Mouse (Mus musculus) stomach, embryonic 14.5 days (tissue): ENCODE results near the gene Slc30a4. TPM values are rescaled to one million over a fixed set of nuclear protein-coding genes. Genes with fewer than 3 reads are reported as not detected.

Experiments used
- ATAC-seq: fragments of 200-750 bp; cut with Nextera tagmentation; 2 replicates; pipeline ENCODE4 v1.8.0; 2017; ENCODE audit warnings: low read depth, moderate TSS enrichment; ENCODE audit not compliant: insufficient number of reproducible peaks, insufficient read depth, low FRiP score
- H3K27ac ChIP-seq: fragments of 300-500 bp; sonication (generic); 2 replicates; pipeline ENCODE4 v1.5.1; 2014; ENCODE audit warnings: mild to moderate bottlenecking, low read length, moderate library complexity, mixed read lengths
- H3K27me3 ChIP-seq: fragments of 300-500 bp; sonication (generic); 2 replicates; pipeline ENCODE4 v1.6.1; 2014; ENCODE audit warnings: low read length, control low read depth, mixed read lengths; ENCODE audit not compliant: control insufficient read depth, insufficient read depth
- H3K36me3 ChIP-seq: fragments of 300-500 bp; sonication (generic); 2 replicates; pipeline ENCODE4 v1.6.1; 2014; ENCODE audit warnings: mild to moderate bottlenecking, control low read depth, low read length, moderate library complexity, mixed read lengths; ENCODE audit not compliant: control insufficient read depth, insufficient read depth
- H3K4me1 ChIP-seq: fragments of 300-500 bp; sonication (generic); 2 replicates; pipeline ENCODE4 v1.6.1; 2014; ENCODE audit warnings: low read length, control low read depth, mixed read lengths; ENCODE audit not compliant: control insufficient read depth, insufficient read depth
- H3K4me2 ChIP-seq: fragments of 300-500 bp; sonication (generic); replicated peaks from 2 replicates; pipeline ENCODE4 v1.6.1; 2014; ENCODE audit warnings: low read depth, low read length, control low read depth
- H3K4me3 ChIP-seq: fragments of 300-500 bp; sonication (generic); 2 replicates; pipeline ENCODE4 v1.5.1; 2014; ENCODE audit warnings: low read depth, low read length, control low read depth
- H3K9ac ChIP-seq: fragments of 300-500 bp; sonication (generic); replicated peaks from 2 replicates; pipeline ENCODE4 v1.6.1; 2014; ENCODE audit warnings: low read depth, mild to moderate bottlenecking, control low read depth, low read length, moderate library complexity, mixed read lengths
- H3K9me3 ChIP-seq: fragments of 300-500 bp; sonication (generic); 2 replicates; pipeline ENCODE4 v1.6.1; 2016; ENCODE audit warnings: low read depth, low read length, control low read depth; ENCODE audit not compliant: control insufficient read depth
- WGBS: fragments of 180-500 bp; shearing (Covaris S2); extraction: QIAGEN DNeasy Blood & Tissue Kit; methylation state at CpG from one replicate; pipeline ENCODE4 v1.1.7; 2014; 5-methylcytosine and 5-hydroxymethylcytosine counted together
- polyA plus RNA-seq: library from polyadenylated mRNA; unstranded; fragments of >200 nt; fragmentation: Nextera tagmentation; extraction: Ambion mirVana; gene quantifications from 2 replicates; pipeline ENCODE4 v1.2.1, GENCODE M21; 2014

The Slc30a4 gene
- polyA plus RNA-seq, 1 experiment from 2014 or later: 13.4 TPM

- no peaks in the 10 kb centered on the region for H3K4me1 ChIP-seq
- 88% methylated on average over 3 of the region's 3 CpGs for WGBS
- no peaks in the 10 kb centered on the region for H3K36me3 ChIP-seq
- no peak overlapping the region for H3K9ac ChIP-seq
- no peak overlapping the region for H3K27ac ChIP-seq
- no peaks in the 10 kb centered on the region for H3K27me3 ChIP-seq
- no peak overlapping the region for H3K4me2 ChIP-seq
- no peaks in the 10 kb centered on the region for H3K9me3 ChIP-seq
- no peak for ATAC-seq
- H3K4me3 ChIP-seq: no peak overlapping the region
These were observed 13.9 kb upstream of the Slc30a4 start for GRCm38 (mm10) chr2:122716301-122716842.

GRCm38 (mm10) chr2:122715148-122715692, 12.8 kb upstream of the Slc30a4 start:
- 73% methylated on average over 5 of the region's 5 CpGs for whole genome bisulfite sequencing
- H3K4me3 ChIP-seq: no peak overlapping the region
- H3K4me2 ChIP-seq: no peak overlapping the region
- H3K27ac ChIP-seq: no peak overlapping the region
- H3K27me3 ChIP-seq: no peaks in the 10 kb centered on the region
- H3K4me1 ChIP-seq: no peaks in the 10 kb centered on the region
- H3K36me3 ChIP-seq: no peaks in the 10 kb centered on the region
- ATAC-seq: no peak
- H3K9me3 ChIP-seq: no peaks in the 10 kb centered on the region
- no peak overlapping the region for H3K9ac ChIP-seq

- Histone ChIP-seq H3K36me3 (no peaks in the 10 kb centered on the region), H3K9me3 (no peaks in the 10 kb centered on the region), H3K27me3 (no peaks in the 10 kb centered on the region), H3K27ac (no peak overlapping the region), H3K4me3 (no peak overlapping the region), H3K9ac (no peak overlapping the region), H3K4me2 (no peak overlapping the region), H3K4me1 (no peaks in the 10 kb centered on the region)
- no peak for ATAC-seq
- WGBS: 87% methylated on average over 2 of the region's 2 CpGs
These were observed 10.4 kb upstream of the Slc30a4 start for GRCm38 (mm10) chr2:122712848-122713247.

GRCm38 (mm10) chr2:122711911-122712310, 9.4 kb upstream of the Slc30a4 start:
- no peaks in the 10 kb centered on the region for H3K4me1 ChIP-seq
- no peak overlapping the region for H3K4me3 ChIP-seq
- ATAC-seq: no peak
- no peak overlapping the region for H3K27ac ChIP-seq
- no peak overlapping the region for H3K9ac ChIP-seq
- WGBS: 72% methylated on average over 3 of the region's 3 CpGs
- no peak overlapping the region for H3K4me2 ChIP-seq
- H3K36me3 ChIP-seq: no peaks in the 10 kb centered on the region
- no peaks in the 10 kb centered on the region for H3K27me3 ChIP-seq
- no peaks in the 10 kb centered on the region for H3K9me3 ChIP-seq

GRCm38 (mm10) chr2:122709156-122709555, 6.7 kb upstream of the Slc30a4 start:
- Histone ChIP-seq H3K9ac (no peak overlapping the region), H3K4me2 (no peak overlapping the region), H3K4me3 (no peak overlapping the region), H3K4me1 (no peaks in the 10 kb centered on the region), H3K27ac (no peak overlapping the region), H3K9me3 (no peaks in the 10 kb centered on the region), H3K27me3 (no peaks in the 10 kb centered on the region), H3K36me3 (no peaks in the 10 kb centered on the region)
- no peak for ATAC-seq
- WGBS: 74% methylated on average over 1 of the region's 1 CpGs

- Histone ChIP-seq H3K9ac (no peak overlapping the region), H3K4me3 (no peak overlapping the region), H3K27me3 (no peaks in the 10 kb centered on the region), H3K4me2 (no peak overlapping the region), H3K36me3 (no peaks in the 10 kb centered on the region), H3K9me3 (no peaks in the 10 kb centered on the region), H3K4me1 (no peaks in the 10 kb centered on the region), H3K27ac (peak overlapping the region; percentile 33; the same call in 1 of the 2 replicates)
- 47% methylated on average over 3 of the region's 3 CpGs for WGBS
- peak; percentile 87 for ATAC-seq
These were observed 5.6 kb upstream of the Slc30a4 start for GRCm38 (mm10) chr2:122708080-122708479.

- 65% methylated on average over 2 of the region's 2 CpGs for WGBS
- no peak for ATAC-seq
- no peaks in the 10 kb centered on the region for H3K27me3 ChIP-seq
- H3K36me3 ChIP-seq: no peaks in the 10 kb centered on the region
- H3K4me2 ChIP-seq: no peak overlapping the region
- H3K4me3 ChIP-seq: no peak overlapping the region
- no peaks in the 10 kb centered on the region for H3K9me3 ChIP-seq
- peaks cover 7% of the 10 kb centered on the region for H3K4me1 ChIP-seq
- H3K9ac ChIP-seq: no peak overlapping the region
- no peak overlapping the region for H3K27ac ChIP-seq
These were observed 2.1 kb upstream of the Slc30a4 start for GRCm38 (mm10) chr2:122704572-122704971.

GRCm38 (mm10) chr2:122701871-122702180, 637 bp downstream of the Slc30a4 start:
- Histone ChIP-seq H3K27me3 (no peaks in the 10 kb centered on the region), H3K4me3 (peak overlapping the region; percentile 69), H3K9me3 (no peaks in the 10 kb centered on the region), H3K4me1 (peaks cover 7% of the 10 kb centered on the region), H3K27ac (no peak overlapping the region; the same call in 1 of the 2 replicates), H3K9ac (peak overlapping the region; percentile 62), H3K4me2 (peak overlapping the region; percentile 65), H3K36me3 (no peaks in the 10 kb centered on the region)
- WGBS: 1% methylated on average over 15 of the region's 15 CpGs
- no peak for ATAC-seq

GRCm38 (mm10) chr2:122701012-122701411, 1.5 kb downstream of the Slc30a4 start:
- Histone ChIP-seq H3K4me1 (peaks cover 7% of the 10 kb centered on the region), H3K27ac (no peak overlapping the region), H3K36me3 (no peaks in the 10 kb centered on the region), H3K9me3 (no peaks in the 10 kb centered on the region), H3K4me3 (peak overlapping the region; percentile 69), H3K4me2 (peak overlapping the region; percentile 65), H3K9ac (0 out of 2 replicates have a peak overlapping the region, but pooled peaks have one; percentile 62), H3K27me3 (no peaks in the 10 kb centered on the region)
- ATAC-seq: no peak
- 57% methylated on average over 8 of the region's 8 CpGs for WGBS
